Mouse (Mus musculus) forebrain, embryonic 16.5 days (tissue): ENCODE measurements at regions not wholly inside any gene's neighbourhood (a gene's known extent, or its start where the extent isn't known, plus 50 kb on each side); places are given as distances from the start of the nearest gene placed in this dataset.

Experiments used
- ATAC-seq: fragments of 200-750 bp; cut with Nextera tagmentation; 2 replicates; pipeline ENCODE4 v1.8.0; 2017; ENCODE audit warnings: mild to moderate bottlenecking, moderate library complexity
- H3K27ac ChIP-seq: fragments of 300-500 bp; sonication (generic); 2 replicates; pipeline ENCODE4 v1.5.1; 2014; ENCODE audit warnings: low read length, control low read depth
- H3K27me3 ChIP-seq: fragments of 300-500 bp; sonication (generic); replicated peaks from 2 replicates; pipeline ENCODE4 v1.6.1; 2014; ENCODE audit warnings: low read length; ENCODE audit not compliant: control insufficient read depth, insufficient read depth
- H3K36me3 ChIP-seq: fragments of 300-500 bp; sonication (generic); 2 replicates; pipeline ENCODE4 v1.6.1; 2014; ENCODE audit not compliant: control insufficient read depth, insufficient read depth
- H3K4me1 ChIP-seq: fragments of 300-500 bp; sonication (generic); replicated peaks from 2 replicates; pipeline ENCODE4 v1.6.1; 2014; ENCODE audit warnings: low read length; ENCODE audit not compliant: control insufficient read depth, insufficient read depth
- H3K4me2 ChIP-seq: fragments of 300-500 bp; sonication (generic); 2 replicates; pipeline ENCODE4 v1.6.1; 2014; ENCODE audit warnings: mild to moderate bottlenecking, low read length, control low read depth
- H3K4me3 ChIP-seq: fragments of 300-500 bp; sonication (generic); replicated peaks from 2 replicates; pipeline ENCODE4 v1.5.1; 2014; ENCODE audit warnings: mild to moderate bottlenecking, low read length, control low read depth
- H3K9ac ChIP-seq: fragments of 300-500 bp; sonication (generic); replicated peaks from 2 replicates; pipeline ENCODE4 v1.6.1; 2014; ENCODE audit warnings: low read depth, low read length, control low read depth
- H3K9me3 ChIP-seq: fragments of 300-500 bp; sonication (generic); 2 replicates; pipeline ENCODE4 v1.6.1; 2016; ENCODE audit warnings: low read length; ENCODE audit not compliant: control insufficient read depth
- WGBS: fragments of 180-500 bp; shearing (Covaris S2); extraction: QIAGEN DNeasy Blood & Tissue Kit; methylation state at CpG from one replicate; pipeline ENCODE4 v1.1.7; 2014; 5-methylcytosine and 5-hydroxymethylcytosine counted together

DNA sequence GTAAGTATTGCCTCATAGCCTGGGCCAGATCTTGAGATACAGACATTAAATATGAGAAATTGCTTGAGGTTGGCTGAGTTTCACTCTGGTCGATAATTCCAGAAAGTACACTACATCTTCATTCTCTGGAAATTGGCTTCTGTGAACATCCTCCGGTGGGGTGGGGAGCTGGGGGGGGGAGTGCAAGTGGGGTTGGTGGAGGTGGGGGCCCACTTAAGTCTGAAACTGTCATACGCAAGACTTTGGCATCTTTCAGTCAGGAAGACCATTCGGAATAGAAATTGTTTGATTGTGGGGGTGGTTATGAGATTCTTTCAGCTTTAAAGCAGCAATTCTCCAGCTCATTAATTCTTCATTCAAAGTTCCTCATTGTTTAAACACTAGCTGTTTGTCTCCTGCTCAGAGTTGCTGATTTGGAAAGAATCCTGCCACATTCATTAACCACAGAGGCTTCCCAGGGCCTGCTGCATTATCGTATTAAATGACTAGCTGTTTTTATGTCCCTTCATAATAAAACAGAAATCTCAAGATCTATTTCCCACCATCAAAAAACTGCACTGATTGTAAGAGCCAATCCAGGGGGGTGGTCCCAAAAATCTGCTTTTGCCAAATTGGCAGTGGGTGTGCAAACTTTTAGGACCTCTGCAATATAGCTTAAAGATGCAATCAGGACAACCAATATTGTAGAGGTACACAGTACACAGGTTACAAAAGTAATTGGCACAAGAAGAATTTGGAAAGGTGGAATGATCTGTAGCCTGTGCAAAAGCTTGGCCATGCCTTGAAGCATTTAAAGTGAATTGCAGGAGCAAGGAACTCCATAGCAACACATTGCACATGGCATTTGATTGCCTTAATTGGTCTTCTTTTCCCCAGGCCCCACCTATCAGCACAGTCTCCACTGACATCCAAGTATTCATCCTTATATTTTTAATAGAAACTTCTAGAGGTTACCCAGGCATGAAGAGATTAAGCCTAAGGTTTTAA lies 532.2 kb downstream of the Epm2a start:
- H3K4me3 ChIP-seq, result no peak overlapping the region
- peak; percentile 90 for ATAC-seq
- no peaks in the 10 kb centered on the region for H3K36me3 ChIP-seq
- H3K4me2 ChIP-seq, result no peak overlapping the region
- no peak overlapping the region for H3K27ac ChIP-seq
- H3K9ac ChIP-seq, result no peak overlapping the region
- no peaks in the 10 kb centered on the region for H3K27me3 ChIP-seq
- 11% methylated on average over 5 of the region's 5 CpGs for WGBS
- peaks cover 10% of the 10 kb centered on the region for H3K4me1 ChIP-seq
- no peaks in the 10 kb centered on the region for H3K9me3 ChIP-seq

DNA sequence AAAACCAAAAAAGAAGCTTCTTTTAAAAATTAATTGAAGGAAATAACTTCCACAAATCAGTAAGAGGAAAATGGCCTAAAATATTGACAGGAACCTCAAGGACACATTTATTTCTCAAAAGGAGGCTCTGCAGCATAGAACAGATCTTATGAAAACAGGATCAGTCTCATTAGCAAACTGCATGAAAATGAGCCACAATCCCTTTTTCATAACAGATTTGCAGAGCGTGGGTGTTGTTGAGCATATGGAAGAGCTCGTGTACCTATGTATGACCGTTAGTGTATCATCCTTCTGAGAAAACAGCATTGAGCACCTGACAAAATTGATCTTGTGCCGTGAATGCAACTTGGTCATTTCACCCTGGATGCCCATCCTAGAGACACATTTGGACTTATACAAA lies 543.0 kb downstream of the Epm2a start:
- Histone ChIP-seq H3K4me2 (no peak overlapping the region), H3K4me1 (no peaks in the 10 kb centered on the region), H3K27me3 (no peaks in the 10 kb centered on the region), H3K9me3 (no peaks in the 10 kb centered on the region), H3K27ac (no peak overlapping the region), H3K36me3 (no peaks in the 10 kb centered on the region), H3K4me3 (no peak overlapping the region), H3K9ac (no peak overlapping the region)
- no peak for ATAC-seq
- 86% methylated on average over 4 of the region's 4 CpGs for WGBS

DNA sequence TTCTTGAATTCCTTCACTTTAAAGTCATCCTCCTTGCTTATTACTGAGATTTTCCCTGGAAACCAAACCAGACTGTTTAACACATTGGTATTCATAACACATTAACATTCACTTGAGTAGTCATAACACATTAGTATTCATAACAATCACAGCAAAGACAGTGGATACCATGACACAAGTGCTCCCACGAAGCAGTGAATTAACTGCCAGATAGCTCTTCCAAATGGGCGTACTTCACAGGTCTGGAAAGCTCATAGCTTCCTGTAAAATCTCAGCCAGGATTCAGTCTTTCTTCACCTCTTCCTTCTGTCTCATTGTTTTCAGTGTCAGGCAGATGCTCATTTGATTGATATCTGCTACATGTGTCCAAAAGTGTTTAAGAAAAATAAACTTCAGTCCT lies 545.7 kb downstream of the Epm2a start:
- Histone ChIP-seq H3K27ac (no peak overlapping the region), H3K36me3 (no peaks in the 10 kb centered on the region), H3K4me3 (no peak overlapping the region), H3K4me1 (no peaks in the 10 kb centered on the region), H3K27me3 (no peaks in the 10 kb centered on the region), H3K4me2 (no peak overlapping the region), H3K9me3 (no peaks in the 10 kb centered on the region), H3K9ac (no peak overlapping the region)
- 44% methylated on average over 2 of the region's 2 CpGs for WGBS
- peak; percentile 88 for ATAC-seq

DNA sequence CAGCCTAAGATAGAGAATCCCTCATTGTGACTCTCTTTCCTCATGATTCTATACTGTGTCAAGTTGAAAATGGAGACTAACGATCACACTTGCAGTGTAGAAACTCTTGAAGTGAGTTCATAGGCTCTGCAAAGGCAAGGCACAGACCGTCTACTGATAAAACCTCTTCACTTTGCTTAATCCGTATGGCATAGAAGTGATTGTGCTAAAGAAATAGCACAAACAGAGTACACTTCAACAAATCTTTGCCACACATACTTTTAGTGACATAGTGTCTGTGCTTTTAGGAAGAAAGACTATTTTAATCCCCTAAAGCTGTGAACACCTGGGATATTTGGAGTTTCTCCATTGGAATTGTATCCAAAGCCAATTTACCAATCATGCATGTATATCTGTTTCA lies 578.9 kb downstream of the Epm2a start:
- H3K27ac ChIP-seq, result no peak overlapping the region
- no peak overlapping the region for H3K9ac ChIP-seq
- no peaks in the 10 kb centered on the region for H3K4me1 ChIP-seq
- ATAC-seq, result no peak
- H3K9me3 ChIP-seq, result no peaks in the 10 kb centered on the region
- H3K36me3 ChIP-seq, result no peaks in the 10 kb centered on the region
- H3K4me3 ChIP-seq, result no peak overlapping the region
- H3K27me3 ChIP-seq, result no peaks in the 10 kb centered on the region
- WGBS, result 82% methylated on average over 3 of the region's 3 CpGs
- no peak overlapping the region for H3K4me2 ChIP-seq

DNA sequence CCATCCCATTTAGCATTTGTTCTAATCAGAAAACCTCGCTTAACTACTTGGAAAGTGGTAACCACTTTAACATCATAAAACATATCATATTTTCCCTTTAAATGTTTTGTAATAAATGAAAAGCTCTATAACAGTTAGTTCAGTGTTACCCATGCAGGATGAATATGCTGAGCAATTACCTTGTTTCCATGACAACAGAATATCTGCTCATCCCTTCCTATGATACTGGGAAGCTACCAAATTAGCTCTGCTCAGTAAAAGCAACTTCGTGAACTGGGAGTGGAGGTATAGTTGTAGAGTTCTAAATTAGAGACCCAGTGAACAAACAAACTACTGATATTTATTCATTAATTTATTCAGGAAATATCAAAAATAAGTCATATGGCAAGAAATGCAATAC lies 595.0 kb downstream of the Epm2a start:
- Histone ChIP-seq H3K4me1 (no peaks in the 10 kb centered on the region), H3K9ac (no peak overlapping the region), H3K27me3 (no peaks in the 10 kb centered on the region), H3K4me2 (no peak overlapping the region), H3K9me3 (no peaks in the 10 kb centered on the region), H3K36me3 (no peaks in the 10 kb centered on the region), H3K4me3 (no peak overlapping the region), H3K27ac (no peak overlapping the region)
- peak; percentile 75 for ATAC-seq
- 76% methylated on average over 2 of the region's 2 CpGs for WGBS

DNA sequence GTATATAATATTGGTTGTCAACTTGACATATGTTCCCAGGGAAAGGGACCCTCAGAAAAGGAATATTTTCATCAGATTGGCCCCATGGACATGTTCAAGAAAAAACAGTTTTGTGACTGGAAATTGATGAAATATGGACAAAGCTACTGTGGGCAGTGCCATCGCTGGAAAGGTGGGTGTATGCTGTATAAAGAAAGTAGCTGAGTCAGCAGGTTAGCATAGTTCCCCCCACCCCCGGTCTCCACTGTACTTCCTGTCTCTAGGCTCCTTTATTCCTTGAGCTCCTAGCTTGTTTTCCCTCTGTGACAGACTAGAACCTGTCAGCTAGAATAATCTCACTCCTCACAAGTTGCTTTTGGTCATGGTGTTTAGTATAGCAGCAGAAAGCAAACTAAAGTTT lies 599.6 kb downstream of the Epm2a start:
- WGBS, result 87% methylated on average over 2 of the region's 2 CpGs
- Histone ChIP-seq H3K4me1 (no peaks in the 10 kb centered on the region), H3K9ac (no peak overlapping the region), H3K27ac (no peak overlapping the region), H3K9me3 (no peaks in the 10 kb centered on the region), H3K4me2 (no peak overlapping the region), H3K36me3 (no peaks in the 10 kb centered on the region), H3K4me3 (no peak overlapping the region), H3K27me3 (no peaks in the 10 kb centered on the region)
- no peak for ATAC-seq

DNA sequence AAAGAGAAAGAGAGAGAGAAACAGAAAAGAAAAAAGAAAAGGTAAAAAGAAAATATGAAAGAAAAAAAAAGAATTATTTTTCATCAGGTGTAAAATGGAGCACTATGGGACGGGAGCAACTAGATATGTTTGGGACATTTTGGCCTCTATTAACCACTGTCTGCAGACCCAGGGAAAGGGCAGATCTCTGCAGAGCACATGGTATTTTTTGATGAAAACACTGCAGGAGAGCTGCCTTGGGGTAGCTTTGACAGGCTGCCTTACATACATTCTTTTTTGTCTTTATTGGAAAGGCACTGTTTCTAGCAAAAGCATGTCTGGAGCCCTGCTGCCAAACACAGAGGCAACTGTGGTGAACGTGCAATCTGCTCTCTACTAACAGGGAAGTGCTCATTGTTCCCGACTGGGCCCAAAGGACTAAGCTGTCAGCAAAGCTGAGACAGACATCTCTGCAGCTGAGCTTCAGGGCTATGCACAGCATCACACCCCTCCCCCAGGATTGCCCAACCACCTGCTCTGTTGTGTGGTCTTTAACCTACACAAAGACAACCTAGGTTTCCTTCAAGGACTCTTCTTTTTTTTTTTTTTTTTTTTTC lies 617.2 kb downstream of the Epm2a start:
- WGBS, result 18% methylated on average over 3 of the region's 3 CpGs
- H3K9ac ChIP-seq, result no peak overlapping the region
- no peak overlapping the region for H3K4me2 ChIP-seq
- peak; percentile 87 for ATAC-seq
- H3K27me3 ChIP-seq, result no peaks in the 10 kb centered on the region
- H3K4me1 ChIP-seq, result peaks cover 4% of the 10 kb centered on the region
- H3K9me3 ChIP-seq, result no peaks in the 10 kb centered on the region
- no peaks in the 10 kb centered on the region for H3K36me3 ChIP-seq
- no peak overlapping the region; the same call in 1 of the 2 replicates for H3K27ac ChIP-seq
- no peak overlapping the region for H3K4me3 ChIP-seq

DNA sequence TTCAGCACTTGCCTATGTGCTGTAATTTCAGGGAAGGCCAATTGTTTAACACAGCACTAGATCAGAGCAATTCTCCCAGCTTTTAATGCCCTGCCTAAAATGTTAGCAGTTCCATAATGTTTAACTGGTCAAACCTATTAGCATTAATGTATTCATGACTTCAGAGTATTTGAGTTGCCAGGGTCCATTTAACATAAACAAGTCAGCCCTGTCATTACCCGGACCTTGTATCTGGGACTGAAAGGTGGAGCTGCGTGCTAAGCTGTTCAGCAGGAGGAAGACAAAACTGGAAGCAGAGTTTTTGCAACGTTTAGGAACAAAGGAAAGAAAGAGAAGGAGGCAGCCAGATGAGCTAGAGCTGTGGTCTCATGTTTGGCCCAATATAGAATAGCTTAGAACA lies 661.8 kb downstream of the Epm2a start:
- Histone ChIP-seq H3K4me2 (no peak overlapping the region), H3K9me3 (no peaks in the 10 kb centered on the region), H3K27ac (no peak overlapping the region), H3K4me1 (no peaks in the 10 kb centered on the region), H3K36me3 (no peaks in the 10 kb centered on the region), H3K27me3 (no peaks in the 10 kb centered on the region), H3K4me3 (no peak overlapping the region), H3K9ac (no peak overlapping the region)
- WGBS, result 15% methylated on average over 3 of the region's 3 CpGs
- no peak for ATAC-seq

DNA sequence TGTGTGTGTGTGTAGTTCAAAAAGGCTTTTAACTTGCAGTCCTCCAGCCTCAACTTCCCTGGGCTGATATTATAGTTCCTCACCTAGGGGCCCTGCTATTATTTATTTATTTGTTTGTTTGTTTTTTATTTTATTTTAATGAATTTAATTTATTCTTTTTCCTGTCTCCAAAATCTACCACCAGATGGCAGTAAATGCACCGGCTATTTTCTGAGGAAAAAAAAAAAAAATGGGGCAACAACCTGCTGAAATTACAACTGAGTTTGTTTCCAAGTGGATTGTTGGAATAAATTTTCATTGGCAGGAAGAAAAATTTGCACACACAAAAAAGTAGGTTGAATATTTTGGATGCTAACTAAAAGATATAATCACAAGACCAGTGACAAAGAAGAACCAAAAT lies 662.7 kb downstream of the Epm2a start:
- Histone ChIP-seq H3K27ac (no peak overlapping the region), H3K9ac (no peak overlapping the region), H3K4me1 (no peaks in the 10 kb centered on the region), H3K27me3 (no peaks in the 10 kb centered on the region), H3K36me3 (no peaks in the 10 kb centered on the region), H3K9me3 (no peaks in the 10 kb centered on the region), H3K4me2 (no peak overlapping the region), H3K4me3 (no peak overlapping the region)
- ATAC-seq, result no peak
- 52% methylated on average over 1 of the region's 1 CpGs for WGBS
